Mouse (Mus musculus): ENCODE results near the gene Vwa5a. TPM values are rescaled to one million over a fixed set of nuclear protein-coding genes. Genes with fewer than 3 reads are reported as not detected.

The Vwa5a gene
- polyA plus RNA-seq, 1 experiment, result 2.4 TPM

GRCm38 (mm10) chr9:38744619-38745315 is 26.7 kb downstream of the Vwa5a start:
- TF ChIP-seq CTCF (IDR thresholded peaks at IDR 0.05; ENCODE audit: control insufficient read depth, insufficient read depth, insufficient replicate concordance, low read depth, low read length) (no peak), POLR2A (IDR thresholded peaks at IDR 0.05; ENCODE audit: control insufficient read depth, low read depth, low read length) (no peak)
- Histone ChIP-seq H3K27ac (ENCODE audit: control insufficient read depth, insufficient read depth, low read depth, low read length) (no peak overlapping the region), H3K27me3 (ENCODE audit: control insufficient read depth, insufficient read depth, low read length) (no peaks in the 10 kb centered on the region), H3K4me3 (ENCODE audit: control insufficient read depth, low read depth, low read length) (no peak overlapping the region), H3K36me3 (ENCODE audit: control insufficient read depth, insufficient read depth, low read length) (no peaks in the 10 kb centered on the region), H3K4me1 (ENCODE audit: control insufficient read depth, insufficient read depth, low read length) (no peaks in the 10 kb centered on the region)

- no peak for TF ChIP-seq CTCF (IDR thresholded peaks at IDR 0.05; ENCODE audit: control insufficient read depth, insufficient read depth, insufficient replicate concordance, low read depth, low read length)
- no peak for TF ChIP-seq POLR2A (IDR thresholded peaks at IDR 0.05; ENCODE audit: control insufficient read depth, low read depth, low read length)
- H3K4me3 ChIP-seq (ENCODE audit: control insufficient read depth, low read depth, low read length), result no peak within 1 kb of the TSS
- H3K36me3 ChIP-seq (ENCODE audit: control insufficient read depth, insufficient read depth, low read length), result no peaks in the 10 kb centered on the region
- no peak within 1 kb of the TSS for H3K27ac ChIP-seq (ENCODE audit: control insufficient read depth, insufficient read depth, low read depth, low read length)
- H3K27me3 ChIP-seq (ENCODE audit: control insufficient read depth, insufficient read depth, low read length), result no peaks in the 10 kb centered on the region
- no peaks in the 10 kb centered on the region for H3K4me1 ChIP-seq (ENCODE audit: control insufficient read depth, insufficient read depth, low read length)
These were observed 33.9 kb downstream of the Vwa5a start, which contains the start of gene Olfr920 for GRCm38 (mm10) chr9:38751999-38752398. TSS of gene Olfr920 (plus strand) at chr9:38752299.

GRCm38 (mm10) chr9:38772768-38773167 is 54.7 kb downstream of the Vwa5a start, which contains the start of gene Olfr921:
TSS of gene Olfr921 (plus strand) at chr9:38773068.
- no peak within 1 kb of the TSS for H3K27ac ChIP-seq (ENCODE audit: control insufficient read depth, insufficient read depth, low read depth, low read length)
- no peaks in the 10 kb centered on the region for H3K27me3 ChIP-seq (ENCODE audit: control insufficient read depth, insufficient read depth, low read length)
- H3K36me3 ChIP-seq (ENCODE audit: control insufficient read depth, insufficient read depth, low read length), result no peaks in the 10 kb centered on the region
- no peak for TF ChIP-seq CTCF (IDR thresholded peaks at IDR 0.05; ENCODE audit: control insufficient read depth, insufficient read depth, insufficient replicate concordance, low read depth, low read length)
- TF ChIP-seq POLR2A (IDR thresholded peaks at IDR 0.05; ENCODE audit: control insufficient read depth, low read depth, low read length), result no peak
- no peaks in the 10 kb centered on the region for H3K4me1 ChIP-seq (ENCODE audit: control insufficient read depth, insufficient read depth, low read length)
- no peak within 1 kb of the TSS for H3K4me3 ChIP-seq (ENCODE audit: control insufficient read depth, low read depth, low read length)

GRCm38 (mm10) chr9:38792689-38793088 is 74.6 kb downstream of the Vwa5a start:
- H3K36me3 ChIP-seq (ENCODE audit: control insufficient read depth, insufficient read depth, low read length), result no peaks in the 10 kb centered on the region
- TF ChIP-seq POLR2A (IDR thresholded peaks at IDR 0.05; ENCODE audit: control insufficient read depth, low read depth, low read length) (no peak), CTCF (IDR thresholded peaks at IDR 0.05; ENCODE audit: control insufficient read depth, insufficient read depth, insufficient replicate concordance, low read depth, low read length) (no peak)
- H3K27me3 ChIP-seq (ENCODE audit: control insufficient read depth, insufficient read depth, low read length), result no peaks in the 10 kb centered on the region
- no peak overlapping the region for H3K4me3 ChIP-seq (ENCODE audit: control insufficient read depth, low read depth, low read length)
- no peak overlapping the region for H3K27ac ChIP-seq (ENCODE audit: control insufficient read depth, insufficient read depth, low read depth, low read length)
- no peaks in the 10 kb centered on the region for H3K4me1 ChIP-seq (ENCODE audit: control insufficient read depth, insufficient read depth, low read length)

Other genes starting within 250 kb of the Vwa5a start
- not detected in 2 replicates for gene Olfr905, start 247.2 kb upstream of the Vwa5a start, polyA plus RNA-seq (2012; rRNA removed)
- not detected in 2 replicates for gene Olfr906, start 231.2 kb upstream of the Vwa5a start, polyA plus RNA-seq (2012; rRNA removed)
- gene Olfr907, start 222.5 kb upstream of the Vwa5a start, polyA plus RNA-seq (2012; rRNA removed), result not detected in 2 replicates
- gene Olfr911-ps1, start 196.7 kb upstream of the Vwa5a start, polyA plus RNA-seq (2012; rRNA removed), result not detected in 2 replicates
- not detected in 2 replicates for gene Olfr910, start 180.4 kb upstream of the Vwa5a start, polyA plus RNA-seq (2012; rRNA removed)
- not detected in 2 replicates for gene Olfr912, start 138.1 kb upstream of the Vwa5a start, polyA plus RNA-seq (2012; rRNA removed)
- gene Olfr913, start 125.5 kb upstream of the Vwa5a start, polyA plus RNA-seq (2012; rRNA removed), result not detected in 2 replicates
- not detected in 2 replicates for gene Olfr914, start 113.2 kb upstream of the Vwa5a start, polyA plus RNA-seq (2012; rRNA removed)
- not detected in 2 replicates for gene Olfr916, start 58.4 kb upstream of the Vwa5a start, polyA plus RNA-seq (2012; rRNA removed)
- not detected in 2 replicates for gene Olfr917, start 52.4 kb upstream of the Vwa5a start, polyA plus RNA-seq (2012; rRNA removed)
- not detected in 2 replicates for gene Olfr918, start 43.7 kb upstream of the Vwa5a start, polyA plus RNA-seq (2012; rRNA removed)
- not detected in 2 replicates for gene Olfr919, start 14.6 kb upstream of the Vwa5a start, polyA plus RNA-seq (2012; rRNA removed)
- gene Olfr920, start 34.0 kb downstream of the Vwa5a start, polyA plus RNA-seq (2012; rRNA removed), result 0.04 and 0.07 TPM in 2 replicates
- not detected in 2 replicates for gene Olfr921, start 54.8 kb downstream of the Vwa5a start, polyA plus RNA-seq (2012; rRNA removed)
- gene Olfr922, start 96.3 kb downstream of the Vwa5a start, polyA plus RNA-seq (2012; rRNA removed), result not detected in 2 replicates
- not detected in 2 replicates for gene Olfr923, start 108.3 kb downstream of the Vwa5a start, polyA plus RNA-seq (2012; rRNA removed)
- gene Olfr924, start 126.2 kb downstream of the Vwa5a start, polyA plus RNA-seq (2012; rRNA removed), result not detected in 2 replicates
- gene Olfr26, start 136.8 kb downstream of the Vwa5a start, polyA plus RNA-seq (2012; rRNA removed), result not detected in 2 replicates
- not detected in 2 replicates for gene Olfr926, start 158.9 kb downstream of the Vwa5a start, polyA plus RNA-seq (2012; rRNA removed)
- gene Olfr930, start 211.5 kb downstream of the Vwa5a start, polyA plus RNA-seq (2012; rRNA removed), result 0.16 and 0.19 TPM in 2 replicates

All from testis, adult 2 months (tissue).